Mouse (Mus musculus) left cerebral cortex, adult 2 months (tissue): ENCODE data around the gene Myo3a. TPM values are rescaled to one million over a fixed set of nuclear protein-coding genes. Genes with fewer than 3 reads are reported as not detected.
"Not testable (repeated sequence)": the region's sequence is repeated elsewhere in the genome, so short reads cannot be mapped to it uniquely, and the experiment has no call there.

Experiments used
- DNase-seq, 2 experiments: peaks; one replicate each; pipeline ENCODE4 v3.0.0; 2021 to 2022; ENCODE audit warnings: low spot score in 2 of 2, mixed read lengths in 1 of 2; ENCODE audit errors: extremely low spot score in 1 of 2
- H3K27ac ChIP-seq: fragments of 200-600 bp; 2 replicates; pipeline ENCODE4 v1.8.1; 2022
- H3K4me3 ChIP-seq: fragments of 200-600 bp; 2 replicates; pipeline ENCODE4 v1.8.1; 2022
- CTCF ChIP-seq: fragments of 200-600 bp; IDR thresholded peaks from 2 replicates; pipeline ENCODE4 v1.8.1; 2022; ENCODE audit warnings: antibody characterized with exemption, mild to moderate bottlenecking, moderate library complexity
- intact Hi-C: fragments of 180-260 bp; cut with DNase I; formaldehyde crosslinking; loops from one replicate; pipeline ENCODE4 v1.15.1; 2025
- total RNA-seq, 2 experiments: library from RNA; stranded (reverse); gene quantifications; 2 replicates each; pipeline ENCODE4 v1.2.3; 2021

Gene Myo3a
- total RNA-seq, 2 experiments from 2014 or later = 1.0 to 1.1 TPM

- H3K4me3 ChIP-seq, DNase-seq, H3K27ac ChIP-seq, intact Hi-C loops: not testable (repeated sequence)
Measured at GRCm38 (mm10) chr2:22589382-22590205, 362.3 kb downstream of the Myo3a start.

- TF ChIP-seq CTCF = no peak
- intact Hi-C loops = no loop called here
- H3K27ac ChIP-seq = no peak overlapping the region
- no peak overlapping the region for H3K4me3 ChIP-seq
- DNase-seq = no peak
Measured at GRCm38 (mm10) chr2:22590206-22590490, 362.8 kb downstream of the Myo3a start.

- no peak overlapping the region for H3K27ac ChIP-seq
- DNase-seq = no peak
- intact Hi-C loops = no loop called here
- no peak overlapping the region for H3K4me3 ChIP-seq
- no peak; the same call in 1 of the 2 replicates for TF ChIP-seq CTCF
Measured at GRCm38 (mm10) chr2:22617951-22618350, 390.6 kb downstream of the Myo3a start.

- Histone ChIP-seq H3K4me3 (no peak overlapping the region), H3K27ac (no peak overlapping the region)
- no peak for DNase-seq
- intact Hi-C loops = no loop called here
- no peak for TF ChIP-seq CTCF
Measured at GRCm38 (mm10) chr2:22619416-22619815, 392.1 kb downstream of the Myo3a start.

- no peak for DNase-seq
- intact Hi-C loops = loop anchor here (5.0 to 10.0 kb wide), 2 partner anchors 585 to 663 kb away; no protein-coding TSS in a partner anchor
- no peak overlapping the region for H3K27ac ChIP-seq
- TF ChIP-seq CTCF = no peak
- no peak overlapping the region for H3K4me3 ChIP-seq
Measured at GRCm38 (mm10) chr2:22620030-22620429, 392.7 kb downstream of the Myo3a start.

- no peak for DNase-seq
- H3K4me3 ChIP-seq = no peak overlapping the region
- no peak overlapping the region for H3K27ac ChIP-seq
- intact Hi-C loops = loop anchor here (5.0 to 10.0 kb wide), 2 partner anchors 586 to 663 kb away; no protein-coding TSS in a partner anchor
- TF ChIP-seq CTCF = no peak
Measured at GRCm38 (mm10) chr2:22620534-22620933, 393.2 kb downstream of the Myo3a start.

- no peak overlapping the region for H3K27ac ChIP-seq
- TF ChIP-seq CTCF = no peak
- intact Hi-C loops = loop anchor here (5.0 to 10.0 kb wide), 2 partner anchors 586 to 664 kb away; no protein-coding TSS in a partner anchor
- peak in 1 of 2 experiments; percentile 10 for DNase-seq
- no peak overlapping the region for H3K4me3 ChIP-seq
Measured at GRCm38 (mm10) chr2:22620978-22621827, 393.9 kb downstream of the Myo3a start.

- peak within 1 kb of the TSS; percentile 39 for H3K4me3 ChIP-seq
- intact Hi-C loops = loop anchor here (5.0 to 10.0 kb wide), 2 partner anchors 587 to 665 kb away; no protein-coding TSS in a partner anchor
- TF ChIP-seq CTCF = no peak
- peak within 1 kb of the TSS; percentile 50 for H3K27ac ChIP-seq
- DNase-seq = peak; percentile 30 to 56
Measured at GRCm38 (mm10) chr2:22621828-22622731, 394.8 kb downstream of the Myo3a start, which contains the start of gene Gad2. Gene Gad2, plus strand, starts transcription at chr2:22622205.

- H3K27ac ChIP-seq = peak overlapping the region; percentile 44
Measured at GRCm38 (mm10) chr2:22623111-22624070, 396.1 kb downstream of the Myo3a start.

More at GRCm38 (mm10) chr2:22623111-22624070, 396.1 kb downstream of the Myo3a start:
- no peak for TF ChIP-seq CTCF
- peak; percentile 15 to 19 for DNase-seq
- H3K4me3 ChIP-seq = peak overlapping the region; percentile 39
- intact Hi-C loops = loop anchor here (5.0 to 10.0 kb wide), 2 partner anchors 589 to 666 kb away; no protein-coding TSS in a partner anchor
